Mouse (Mus musculus): ENCODE measurements around the gene Vps35.

DNA sequence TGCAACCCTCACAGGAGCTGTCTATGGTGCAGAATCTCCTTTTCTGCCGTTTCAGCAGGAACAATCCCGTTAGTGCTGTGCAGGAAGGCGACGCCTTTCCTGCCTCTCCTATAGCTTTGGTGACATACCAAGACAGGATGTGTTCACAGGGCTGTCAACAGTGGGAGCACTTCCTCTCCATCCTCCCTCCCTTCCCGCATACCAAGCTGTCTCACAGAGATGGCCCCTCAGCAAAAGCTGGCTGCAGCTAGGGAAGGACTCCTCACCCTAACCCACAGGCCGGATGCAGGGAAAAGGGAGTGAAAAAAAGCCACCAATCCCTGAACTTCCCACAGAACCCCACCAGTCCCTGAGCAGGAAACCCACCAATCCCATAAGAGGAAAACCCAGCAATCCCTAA lies 78.6 kb downstream of the Vps35 start:
- no peak for TF ChIP-seq CTCF (IDR thresholded peaks at IDR 0.05; ENCODE audit: low read depth)
- TF ChIP-seq EP300 (optimal IDR thresholded peaks at IDR 0.05): no peak
